Mouse (Mus musculus) kidney, postnatal 14 days (tissue): ENCODE results near the gene Ccr3.
"Not testable (repeated sequence)": the region's sequence is repeated elsewhere in the genome, so short reads cannot be mapped to it uniquely, and the experiment has no call there.

Experiments used
- DNase-seq: peaks from one replicate; pipeline ENCODE4 v3.0.0; 2022; ENCODE audit warnings: mixed read lengths

Gene Ccr3

DNA sequence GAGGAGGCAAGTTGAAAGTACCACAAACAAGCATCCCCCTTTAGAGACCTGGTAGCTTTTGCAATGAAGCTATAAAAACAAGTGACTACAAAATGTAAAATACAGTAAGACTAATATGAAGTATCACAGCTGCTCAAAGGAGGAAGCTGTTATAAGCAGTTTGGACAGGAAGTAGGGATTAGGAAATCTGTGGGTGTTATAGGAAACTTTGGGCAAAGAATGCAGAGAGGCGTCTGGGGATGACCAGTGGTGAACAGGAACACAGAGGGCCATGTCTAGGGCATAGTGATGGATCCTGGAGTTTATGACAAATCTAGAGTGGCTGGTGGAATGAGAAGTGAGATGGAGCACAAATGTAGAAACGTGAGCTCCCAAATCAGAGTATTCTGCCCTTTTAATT lies 31.8 kb downstream of the Ccr3 start:
- DNase-seq: no peak

DNA sequence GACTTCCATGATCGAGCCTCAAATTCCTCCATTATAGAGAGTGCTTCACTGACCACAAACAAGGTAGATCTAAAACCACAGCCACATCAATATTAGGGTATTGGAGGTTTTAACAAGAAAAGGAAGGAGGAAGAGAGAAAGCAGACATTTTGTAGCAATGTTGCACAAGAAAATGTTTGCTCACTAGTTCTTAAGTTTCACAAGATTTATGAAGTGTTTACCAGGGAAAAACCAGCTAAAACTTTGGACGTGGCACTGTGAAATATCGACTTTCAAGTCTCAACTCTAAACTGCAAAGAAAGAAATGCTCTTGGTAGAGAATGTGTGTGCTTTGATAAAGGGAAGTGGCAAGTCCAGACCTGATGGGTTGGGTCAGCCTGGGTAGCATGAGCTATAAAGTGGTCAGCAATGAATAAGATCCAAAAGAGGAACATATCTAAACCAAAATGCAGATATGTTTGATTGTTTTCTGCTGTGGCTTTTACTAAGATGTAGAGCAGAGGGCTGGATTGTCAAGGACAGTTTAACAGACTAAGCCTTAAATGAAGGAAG lies 34.5 kb downstream of the Ccr3 start:
- DNase-seq: no peak

DNA sequence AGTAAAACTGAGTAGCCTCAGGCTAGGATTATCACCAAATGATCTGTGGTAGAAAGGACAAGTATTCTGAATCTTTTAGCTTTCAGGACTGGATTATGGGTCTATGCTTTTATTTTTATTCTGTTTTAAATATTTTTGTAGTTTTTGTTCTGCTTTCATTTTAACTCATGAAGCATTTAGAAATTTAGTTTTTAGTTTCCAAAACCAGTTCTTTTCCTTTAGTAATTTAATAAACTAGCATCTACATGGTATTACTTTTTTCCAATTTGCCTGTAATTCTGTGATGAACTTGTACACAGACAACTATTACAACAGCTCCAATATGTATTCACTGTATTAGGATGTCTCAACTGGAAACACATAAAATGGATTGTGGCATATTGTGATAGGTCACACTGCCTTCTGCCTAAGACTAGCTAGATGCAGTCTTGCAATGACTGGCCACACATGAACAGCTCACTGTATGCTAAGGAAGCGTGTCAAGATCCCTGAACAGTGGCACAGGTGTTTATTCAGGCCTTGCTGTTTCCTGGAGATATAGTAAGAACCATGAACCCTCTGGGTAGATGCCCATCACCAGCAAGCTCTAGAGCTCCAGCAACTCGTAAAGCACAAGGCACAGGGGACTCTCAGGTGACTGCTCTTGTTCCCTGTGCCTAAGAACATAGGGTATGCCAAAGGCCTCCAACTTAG lies 38.0 kb downstream of the Ccr3 start:
- no peak for DNase-seq

DNA sequence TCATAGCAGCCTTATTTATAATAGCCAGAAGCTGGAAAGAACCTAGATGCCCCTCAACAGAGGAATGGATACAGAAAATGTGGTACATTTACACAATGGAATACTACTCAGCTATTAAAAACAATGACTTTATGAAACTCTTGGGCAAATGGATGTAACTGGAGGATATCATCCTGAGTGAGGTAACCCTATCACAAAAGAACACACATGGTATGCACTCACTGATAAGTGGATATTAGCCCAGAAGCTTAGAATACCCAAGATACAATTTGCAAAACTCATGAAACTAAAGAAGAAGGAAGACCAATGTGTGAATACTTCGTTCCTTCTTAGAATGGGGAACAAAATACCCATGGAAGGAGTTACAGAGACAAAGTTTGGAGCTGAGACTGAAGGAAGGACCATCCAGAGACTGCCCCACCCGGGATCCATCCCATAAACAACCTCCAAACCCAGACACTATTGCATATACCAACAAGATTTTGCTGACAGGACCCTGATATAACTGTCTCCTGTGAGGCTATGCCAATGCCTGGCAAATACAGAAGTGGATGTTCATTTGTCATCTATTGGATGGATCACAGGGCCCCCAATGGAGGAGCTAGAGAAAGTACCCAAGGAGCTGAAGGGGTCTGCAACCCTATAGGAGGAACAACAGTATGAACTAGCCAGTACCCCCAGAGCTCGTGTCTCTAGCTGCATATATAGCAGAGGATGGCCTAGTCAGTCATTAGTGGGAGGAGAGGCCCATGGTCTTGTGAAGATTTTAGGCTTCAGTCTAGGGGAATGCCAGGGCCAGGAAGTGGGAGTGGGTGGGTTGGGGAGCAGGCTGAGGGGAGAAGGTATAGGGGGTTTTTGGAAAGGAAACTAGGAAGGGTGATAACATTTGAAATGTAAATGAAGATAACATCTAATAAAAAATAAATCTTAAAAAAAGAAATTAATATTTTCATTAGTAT lies 40.0 kb downstream of the Ccr3 start:
- DNase-seq: not testable (repeated sequence)

DNA sequence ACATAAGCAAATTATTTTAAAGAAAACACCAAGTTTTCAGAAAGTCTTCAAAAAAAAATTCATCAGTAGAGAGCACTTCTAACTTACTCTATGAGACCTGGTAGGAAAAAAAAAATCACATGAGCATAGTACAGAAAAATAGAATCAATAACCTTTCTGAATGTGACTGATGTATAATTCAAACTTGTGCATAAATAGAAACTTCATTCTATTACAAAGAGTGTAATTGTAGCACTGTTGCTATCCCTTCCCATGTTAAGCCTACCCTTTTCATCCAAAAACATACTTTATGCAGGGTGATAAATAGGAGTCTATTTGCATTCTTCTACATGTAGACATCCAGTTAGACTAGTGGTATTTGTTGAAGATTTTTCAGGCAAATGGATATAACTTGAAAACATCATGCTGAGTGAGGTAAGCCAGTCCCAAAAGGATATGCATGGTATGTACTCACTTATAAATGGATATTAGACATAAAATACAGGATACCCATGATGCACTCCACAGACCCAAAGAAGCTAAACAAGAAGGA lies 44.9 kb downstream of the Ccr3 start:
- no peak for DNase-seq

DNA sequence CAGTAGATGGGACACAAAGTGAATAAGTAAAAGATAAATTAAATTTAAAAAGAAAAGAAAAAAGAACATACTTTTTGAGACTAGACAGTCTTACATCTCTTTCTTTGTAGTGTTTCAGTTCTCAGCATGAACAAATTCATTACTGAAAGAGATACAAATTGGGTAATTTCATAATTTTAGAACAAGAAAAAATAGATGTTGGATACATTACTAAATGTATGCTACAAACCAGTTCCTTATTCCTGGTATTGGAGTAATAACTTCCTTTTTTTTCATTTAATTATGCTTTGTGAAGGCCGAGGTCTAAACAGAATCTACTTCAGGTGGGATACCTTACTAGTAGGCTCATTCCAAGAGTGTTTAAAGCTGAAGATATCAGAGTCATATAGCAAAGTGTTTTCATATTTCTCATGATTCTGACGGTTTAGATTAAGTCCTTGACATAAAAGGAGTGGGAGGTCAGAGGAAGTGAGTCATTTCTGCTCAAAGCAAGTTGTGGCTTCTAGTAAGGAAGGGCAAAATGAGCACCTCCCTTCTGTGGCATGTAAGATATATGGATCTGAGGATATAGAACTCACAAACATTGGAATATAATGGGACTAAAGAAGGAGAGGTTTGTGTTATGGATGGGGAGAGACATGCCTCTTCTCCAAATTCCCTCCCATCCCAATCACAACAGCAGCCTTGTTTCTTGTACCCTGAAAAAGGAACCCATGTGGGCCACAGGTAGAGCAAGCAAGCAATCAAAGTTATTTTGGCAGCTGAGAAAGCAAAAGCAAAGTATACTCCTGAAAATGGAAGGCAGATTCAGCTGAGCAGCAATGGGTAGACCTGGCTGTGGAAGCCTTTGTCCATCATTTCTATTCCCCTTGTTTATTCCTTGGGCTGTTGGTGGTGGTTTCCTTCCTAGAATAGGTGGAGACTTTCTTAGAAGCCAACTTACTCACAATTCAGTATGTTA lies 46.6 kb downstream of the Ccr3 start:
- DNase-seq: no peak

DNA sequence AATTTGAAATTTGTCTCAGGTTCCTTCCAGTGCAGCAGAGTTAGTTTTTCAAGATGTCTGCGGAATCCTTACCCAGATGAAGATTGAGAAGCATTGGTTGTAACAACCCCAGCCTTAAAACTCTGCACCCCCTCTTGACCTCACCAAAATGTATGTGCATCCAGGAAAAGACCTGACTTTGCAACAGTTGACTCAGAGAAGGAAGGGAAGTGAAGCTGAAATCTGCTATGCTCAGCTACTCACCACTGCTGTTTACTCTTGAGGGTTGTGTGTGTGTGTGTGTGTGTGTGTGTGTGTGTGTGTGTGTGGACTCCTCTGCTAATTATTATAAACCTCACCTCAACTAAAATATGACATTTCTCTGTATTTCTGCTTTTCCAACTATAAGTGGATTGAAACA lies 49.7 kb downstream of the Ccr3 start:
- DNase-seq: no peak

DNA sequence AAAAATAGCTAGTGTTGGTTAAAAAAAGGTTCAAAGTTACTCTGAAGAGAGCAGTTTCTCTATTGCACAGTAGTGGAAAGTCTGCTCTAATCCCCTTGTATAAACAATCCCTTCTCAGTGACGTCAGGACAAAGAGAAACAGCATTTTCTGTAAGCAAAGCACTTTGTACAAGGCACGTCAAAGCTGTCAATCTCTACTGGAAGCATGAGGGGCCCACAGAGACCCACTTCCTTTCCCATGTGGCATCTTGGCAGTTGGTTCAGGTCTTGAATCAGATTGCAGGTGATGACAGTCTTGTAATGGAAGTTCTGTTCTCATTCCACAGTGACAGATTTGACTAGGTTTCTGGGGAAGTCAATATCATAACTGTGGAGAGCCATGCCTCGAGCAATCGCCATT lies 58.0 kb downstream of the Ccr3 start:
- DNase-seq: no peak

DNA sequence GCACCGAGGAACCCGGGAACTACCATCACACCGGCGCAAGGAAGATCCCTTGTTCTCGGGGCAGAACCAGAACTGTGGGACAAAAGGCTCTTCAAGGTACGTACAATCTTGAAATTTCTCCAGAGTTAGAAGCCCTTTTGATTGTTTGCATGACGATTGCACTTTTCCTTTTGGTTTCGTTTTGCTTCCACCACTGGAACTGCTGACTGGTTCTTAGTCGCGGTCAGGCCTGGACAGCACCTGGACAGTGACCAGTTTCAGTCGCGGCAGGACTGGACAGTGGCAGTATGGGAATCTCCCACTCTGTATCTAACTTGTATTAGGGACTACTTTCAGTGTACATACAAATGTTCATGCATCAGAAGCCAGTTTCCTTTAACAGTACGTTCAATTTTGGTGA lies 58.7 kb downstream of the Ccr3 start:
- not testable (repeated sequence) for DNase-seq
